Mouse (Mus musculus): ENCODE results near the gene Sec1. TPM values are rescaled to one million over a fixed set of nuclear protein-coding genes. Genes with fewer than 3 reads are reported as not detected.

The Sec1 gene
- polyA plus RNA-seq, 1 experiment = 0.18 TPM

- H3K27me3 ChIP-seq (ENCODE audit: control insufficient read depth, insufficient read depth, insufficient read length) = no peaks in the 10 kb centered on the region
- H3K79me2 ChIP-seq (ENCODE audit: control insufficient read depth, insufficient read depth) = no peaks in the 10 kb centered on the region
- H3K79me3 ChIP-seq (ENCODE audit: low read depth) = no peaks in the 10 kb centered on the region
- H3ac ChIP-seq (ENCODE audit: control insufficient read depth, insufficient read length, low read depth) = no peak overlapping the region
- H3K4me3 ChIP-seq (ENCODE audit: insufficient read depth, poor library complexity, severe bottlenecking) = no peak overlapping the region
- TF ChIP-seq MYOD1 (IDR thresholded peaks at IDR 0.05; ENCODE audit: control insufficient read depth, insufficient read length, low read depth) (no peak), FOSL1 (IDR thresholded peaks at IDR 0.05; ENCODE audit: insufficient read depth, low read length, poor library complexity, severe bottlenecking) (no peak), CTCF (IDR thresholded peaks at IDR 0.05; ENCODE audit: control insufficient read depth, insufficient read depth, insufficient read length) (no peak), USF1 (IDR thresholded peaks at IDR 0.05; ENCODE audit: low read depth) (no peak), MYOG (IDR thresholded peaks at IDR 0.05; ENCODE audit: control insufficient read depth, extremely low read depth, insufficient read length) (no peak), CEBPB (IDR thresholded peaks at IDR 0.05; ENCODE audit: low read depth) (no peak), MAX (IDR thresholded peaks at IDR 0.05) (no peak)
- H3K36me3 ChIP-seq (ENCODE audit: control insufficient read depth, insufficient read depth) = no peaks in the 10 kb centered on the region
Measured at GRCm38 (mm10) chr7:45641391-45642040, 52.7 kb downstream of the Sec1 start.

DNA sequence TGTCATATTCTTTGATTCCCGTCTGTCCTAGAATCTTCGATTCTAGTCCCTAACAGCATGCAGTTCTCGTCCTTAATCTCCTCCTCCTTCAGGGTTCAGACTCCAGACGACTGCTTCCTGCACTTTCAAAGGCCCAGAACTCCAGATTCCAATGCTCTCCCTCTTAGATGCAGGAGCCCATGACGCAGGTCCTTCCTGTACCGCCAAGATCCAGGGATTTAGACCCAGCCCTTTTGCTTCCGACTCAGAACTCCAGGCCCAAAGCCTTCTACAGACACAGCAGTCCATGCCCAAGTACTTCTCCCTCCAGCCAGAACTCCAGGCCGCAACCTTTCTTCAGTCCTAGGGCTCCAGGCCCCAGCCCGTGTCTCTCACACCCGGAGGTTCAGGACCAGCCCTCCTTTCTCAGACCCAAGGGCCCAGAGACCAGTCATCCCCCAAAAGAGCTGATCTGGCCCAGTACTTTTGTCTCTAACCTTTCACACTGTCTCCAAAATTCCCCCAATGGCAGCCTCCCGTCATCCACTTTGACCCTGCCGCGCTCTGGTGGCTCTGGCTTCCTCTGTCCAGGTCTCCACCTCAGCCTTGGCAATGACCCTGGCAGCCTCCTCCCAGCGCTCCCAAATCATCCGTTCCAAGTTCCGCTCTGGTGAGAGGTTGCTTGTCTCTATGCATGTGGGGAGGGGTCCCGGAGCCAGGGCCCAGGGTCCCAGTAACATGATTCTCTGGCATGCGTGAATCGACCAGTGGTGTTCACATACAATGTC, 53.8 kb downstream of the Sec1 start:
- Histone ChIP-seq H3K27me3 (ENCODE audit: control insufficient read depth, insufficient read depth, insufficient read length) (no peaks in the 10 kb centered on the region), H3K79me3 (ENCODE audit: low read depth) (no peaks in the 10 kb centered on the region), H3ac (ENCODE audit: control insufficient read depth, insufficient read length, low read depth) (no peak overlapping the region), H3K4me3 (ENCODE audit: insufficient read depth, poor library complexity, severe bottlenecking) (no peak overlapping the region), H3K79me2 (ENCODE audit: control insufficient read depth, insufficient read depth) (no peaks in the 10 kb centered on the region), H3K36me3 (ENCODE audit: control insufficient read depth, insufficient read depth) (no peaks in the 10 kb centered on the region)
- TF ChIP-seq MYOG (IDR thresholded peaks at IDR 0.05; ENCODE audit: control insufficient read depth, extremely low read depth, insufficient read length) (no peak), MYOD1 (IDR thresholded peaks at IDR 0.05; ENCODE audit: control insufficient read depth, insufficient read length, low read depth) (no peak), MAX (IDR thresholded peaks at IDR 0.05) (no peak), CTCF (IDR thresholded peaks at IDR 0.05; ENCODE audit: control insufficient read depth, insufficient read depth, insufficient read length) (no peak), CEBPB (IDR thresholded peaks at IDR 0.05; ENCODE audit: low read depth) (no peak), FOSL1 (IDR thresholded peaks at IDR 0.05; ENCODE audit: insufficient read depth, low read length, poor library complexity, severe bottlenecking) (no peak), USF1 (IDR thresholded peaks at IDR 0.05; ENCODE audit: low read depth) (no peak)

DNA sequence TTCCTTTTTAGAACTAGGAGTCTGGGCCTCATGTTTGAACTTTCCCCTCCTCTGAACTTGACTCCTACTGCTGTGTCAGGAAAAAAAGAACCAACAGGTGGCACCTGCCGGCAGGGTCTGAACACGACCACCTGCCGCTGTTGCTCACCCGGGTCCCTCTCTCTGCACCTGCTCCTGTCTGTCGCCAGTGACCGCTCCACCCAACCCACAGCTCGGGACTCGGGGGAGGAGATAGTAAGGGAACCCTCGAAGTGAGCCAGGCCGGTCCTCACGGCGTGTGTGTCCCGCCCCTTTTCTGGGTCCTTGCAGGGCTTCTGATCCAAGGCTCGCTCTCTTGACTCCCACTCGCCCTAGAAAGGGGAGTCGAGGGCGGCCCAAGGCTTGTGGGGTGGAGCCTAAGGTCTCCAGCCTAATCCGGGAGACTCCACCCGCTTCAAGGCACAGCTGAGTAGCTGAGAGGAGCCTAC, 54.6 kb downstream of the Sec1 start, which contains the start of gene Mamstr:
Gene Mamstr, plus strand, starts transcription at position 417 of the 467 bp plus-strand sequence.
- Histone ChIP-seq H3K27me3 (ENCODE audit: control insufficient read depth, insufficient read depth, insufficient read length) (no peaks in the 10 kb centered on the region), H3K79me2 (ENCODE audit: control insufficient read depth, insufficient read depth) (no peaks in the 10 kb centered on the region), H3K36me3 (ENCODE audit: control insufficient read depth, insufficient read depth) (no peaks in the 10 kb centered on the region), H3K4me3 (ENCODE audit: insufficient read depth, poor library complexity, severe bottlenecking) (no peak within 1 kb of the TSS), H3K79me3 (ENCODE audit: low read depth) (no peaks in the 10 kb centered on the region), H3ac (ENCODE audit: control insufficient read depth, insufficient read length, low read depth) (no peak within 1 kb of the TSS)
- TF ChIP-seq MYOD1 (IDR thresholded peaks at IDR 0.05; ENCODE audit: control insufficient read depth, insufficient read length, low read depth) = peak; percentile 99
- no peak for TF ChIP-seq CTCF (IDR thresholded peaks at IDR 0.05; ENCODE audit: control insufficient read depth, insufficient read depth, insufficient read length)

DNA sequence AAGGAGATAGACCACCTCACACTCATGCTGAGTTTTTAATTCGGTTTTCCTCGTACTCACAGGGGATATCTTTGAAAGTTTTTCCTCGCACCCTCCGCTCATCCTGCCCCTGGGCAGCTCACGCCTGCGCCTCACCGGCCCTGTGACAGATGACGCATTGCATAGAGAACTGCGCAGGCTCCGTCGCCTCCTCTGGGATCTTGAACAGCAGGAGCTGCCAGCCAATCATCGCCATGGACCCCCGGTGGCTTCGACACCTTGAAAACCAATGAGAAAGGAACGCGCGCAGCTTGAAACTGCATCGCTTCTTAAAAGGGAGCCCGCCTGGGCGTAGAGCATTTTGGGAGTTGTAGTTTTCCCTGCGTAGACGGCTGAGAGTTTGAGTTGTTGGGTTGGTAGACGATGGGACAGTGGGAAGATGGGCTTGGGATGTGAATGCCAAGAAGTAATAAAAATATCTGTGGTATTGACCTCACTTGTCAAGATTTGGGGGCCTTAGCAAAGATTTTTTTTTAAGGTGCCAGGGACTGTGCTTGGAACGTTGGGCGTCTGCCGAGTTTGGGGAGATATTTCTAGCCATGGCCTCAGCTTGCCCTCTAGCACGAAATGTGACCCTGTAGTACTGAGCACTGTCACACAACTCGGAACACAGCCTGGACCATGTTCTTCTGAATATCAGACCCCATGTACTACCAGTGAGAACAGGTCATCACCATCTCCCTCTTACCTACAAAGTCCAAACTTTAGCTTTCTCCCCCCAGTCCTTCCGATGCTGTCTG, 55.4 kb downstream of the Sec1 start:
- Histone ChIP-seq H3K79me2 (ENCODE audit: control insufficient read depth, insufficient read depth) (no peaks in the 10 kb centered on the region), H3K27me3 (ENCODE audit: control insufficient read depth, insufficient read depth, insufficient read length) (no peaks in the 10 kb centered on the region), H3K79me3 (ENCODE audit: low read depth) (no peaks in the 10 kb centered on the region), H3K36me3 (ENCODE audit: control insufficient read depth, insufficient read depth) (no peaks in the 10 kb centered on the region), H3ac (ENCODE audit: control insufficient read depth, insufficient read length, low read depth) (no peak overlapping the region), H3K4me3 (ENCODE audit: insufficient read depth, poor library complexity, severe bottlenecking) (no peak overlapping the region)
- TF ChIP-seq CTCF (IDR thresholded peaks at IDR 0.05; ENCODE audit: control insufficient read depth, insufficient read depth, insufficient read length) (no peak), MYOD1 (IDR thresholded peaks at IDR 0.05; ENCODE audit: control insufficient read depth, insufficient read length, low read depth) (no peak), FOSL1 (IDR thresholded peaks at IDR 0.05; ENCODE audit: insufficient read depth, low read length, poor library complexity, severe bottlenecking) (no peak)

DNA sequence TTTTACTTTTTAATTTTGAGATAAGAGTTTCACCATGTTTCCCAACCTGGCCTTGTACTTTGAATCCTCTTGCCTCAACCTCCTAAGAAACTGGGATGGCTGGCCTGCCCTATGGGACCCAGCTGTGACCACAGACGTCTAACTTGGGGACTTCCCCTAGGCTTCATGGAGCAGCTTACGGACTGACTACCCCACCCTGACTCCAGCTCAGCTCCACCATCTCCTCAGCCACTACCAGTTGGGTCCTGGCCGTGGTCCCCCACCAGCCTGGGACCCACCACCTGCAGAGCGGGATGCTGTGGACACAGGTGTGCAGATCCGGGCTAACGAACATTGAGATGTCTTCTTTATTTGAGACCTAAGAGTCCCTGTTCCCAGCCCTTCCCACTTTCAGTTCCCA, 56.5 kb downstream of the Sec1 start:
- Histone ChIP-seq H3K4me3 (ENCODE audit: insufficient read depth, poor library complexity, severe bottlenecking) (no peak overlapping the region), H3K27me3 (ENCODE audit: control insufficient read depth, insufficient read depth, insufficient read length) (no peaks in the 10 kb centered on the region), H3ac (ENCODE audit: control insufficient read depth, insufficient read length, low read depth) (no peak overlapping the region), H3K79me2 (ENCODE audit: control insufficient read depth, insufficient read depth) (no peaks in the 10 kb centered on the region), H3K36me3 (ENCODE audit: control insufficient read depth, insufficient read depth) (no peaks in the 10 kb centered on the region), H3K79me3 (ENCODE audit: low read depth) (no peaks in the 10 kb centered on the region)
- TF ChIP-seq MAX (IDR thresholded peaks at IDR 0.05) (no peak), MYOD1 (IDR thresholded peaks at IDR 0.05; ENCODE audit: control insufficient read depth, insufficient read length, low read depth) (no peak)

Data from C2C12 (cell line).